Mouse (Mus musculus): ENCODE results near the gene Wnt5b.

GRCm38 (mm10) chr6:119396309-119396634 is 147.9 kb downstream of the Wnt5b start:
- no peak for TF ChIP-seq CTCF (IDR thresholded peaks at IDR 0.05; ENCODE audit: low read depth, low read length)
- TF ChIP-seq POLR2A (IDR thresholded peaks at IDR 0.05; ENCODE audit: borderline replicate concordance, low read depth, low read length), result no peak
